Mouse (Mus musculus) midbrain, embryonic 11.5 days (tissue): ENCODE measurements around the gene Galnt2. TPM values are rescaled to one million over a fixed set of nuclear protein-coding genes. Genes with fewer than 3 reads are reported as not detected.

Source experiments
- ATAC-seq: fragments of 200-750 bp; cut with Nextera tagmentation; 2 replicates; pipeline ENCODE4 v1.8.0; 2017; ENCODE audit warnings: moderate TSS enrichment, moderate library complexity; ENCODE audit not compliant: low FRiP score
- DNase-seq: peaks from one replicate; pipeline ENCODE4 v3.0.0; 2015; ENCODE audit warnings: low spot score; ENCODE audit errors: missing footprints
- H3K27ac ChIP-seq: fragments of 300-500 bp; sonication (generic); 2 replicates; pipeline ENCODE4 v1.5.1; 2014; ENCODE audit warnings: low read depth, low read length
- H3K27me3 ChIP-seq: fragments of 300-500 bp; sonication (generic); 2 replicates; pipeline ENCODE4 v1.6.1; 2014; ENCODE audit warnings: mild to moderate bottlenecking, low read length, moderate library complexity, mixed read lengths; ENCODE audit not compliant: control insufficient read depth, insufficient read depth
- H3K36me3 ChIP-seq: fragments of 300-500 bp; sonication (generic); 2 replicates; pipeline ENCODE4 v1.6.1; 2014; ENCODE audit warnings: mild to moderate bottlenecking, low read length, moderate library complexity, mixed read lengths; ENCODE audit not compliant: control insufficient read depth, insufficient read depth
- H3K4me1 ChIP-seq: fragments of 300-500 bp; sonication (generic); 2 replicates; pipeline ENCODE4 v1.6.1; 2014; ENCODE audit warnings: low read length; ENCODE audit not compliant: control insufficient read depth, insufficient read depth
- H3K4me2 ChIP-seq: fragments of 300-500 bp; sonication (generic); 2 replicates; pipeline ENCODE4 v1.6.1; 2014; ENCODE audit warnings: mild to moderate bottlenecking, moderate library complexity
- H3K4me3 ChIP-seq: fragments of 300-500 bp; sonication (generic); 2 replicates; pipeline ENCODE4 v1.5.1; 2014; ENCODE audit warnings: low read depth, low read length
- H3K9ac ChIP-seq: fragments of 300-500 bp; sonication (generic); 2 replicates; pipeline ENCODE4 v1.6.1; 2014; ENCODE audit warnings: low read length
- H3K9me3 ChIP-seq: fragments of 300-500 bp; sonication (generic); 2 replicates; pipeline ENCODE4 v1.6.1; 2016; ENCODE audit warnings: low read length; ENCODE audit not compliant: control insufficient read depth
- WGBS: fragments of 180-500 bp; shearing (Covaris S2); extraction: QIAGEN DNeasy Blood & Tissue Kit; methylation state at CpG from one replicate; pipeline ENCODE4 v1.1.7; 2014; 5-methylcytosine and 5-hydroxymethylcytosine counted together
- polyA plus RNA-seq: library from polyadenylated mRNA; unstranded; fragments of >200 nt; fragmentation: Nextera tagmentation; extraction: Ambion mirVana; gene quantifications from 2 replicates; pipeline ENCODE4 v1.2.1, GENCODE M21; 2014

The Galnt2 gene
- polyA plus RNA-seq: 66.9 and 76.6 TPM in 2 replicates

- H3K9ac ChIP-seq: peak within 1 kb of the TSS; percentile 94
- H3K27me3 ChIP-seq: no peaks in the 10 kb centered on the region
- peak within 1 kb of the TSS; percentile 97 for H3K4me3 ChIP-seq
- peak; percentile 91 for ATAC-seq
- peak within 1 kb of the TSS; percentile 98 for H3K4me2 ChIP-seq
- peak within 1 kb of the TSS; percentile 54; the same call in 1 of the 2 replicates for H3K27ac ChIP-seq
- H3K9me3 ChIP-seq: no peaks in the 10 kb centered on the region
- DNase-seq: peak; percentile 99
- H3K4me1 ChIP-seq: peaks cover 17% of the 10 kb centered on the region
- no peaks in the 10 kb centered on the region for H3K36me3 ChIP-seq
- WGBS: 1% methylated on average over 44 of the region's 53 CpGs
Observed at GRCm38 (mm10) chr8:124231176-124231484, at the start of gene Galnt2. Galnt2 (plus strand) TSS chr8:124231391.

GRCm38 (mm10) chr8:124181751-124182150 lies 49.4 kb upstream of the Galnt2 start:
- no peak for DNase-seq
- 85% methylated on average over 5 of the region's 5 CpGs for WGBS

GRCm38 (mm10) chr8:124182224-124182623 lies 49.0 kb upstream of the Galnt2 start:
- H3K9ac ChIP-seq: no peak overlapping the region
- no peaks in the 10 kb centered on the region for H3K27me3 ChIP-seq
- no peaks in the 10 kb centered on the region for H3K9me3 ChIP-seq
- no peak for ATAC-seq
- WGBS: 83% methylated on average over 13 of the region's 13 CpGs
- H3K4me2 ChIP-seq: no peak overlapping the region
- DNase-seq: no peak
- no peak overlapping the region for H3K4me3 ChIP-seq
- H3K36me3 ChIP-seq: no peaks in the 10 kb centered on the region
- H3K4me1 ChIP-seq: no peaks in the 10 kb centered on the region
- H3K27ac ChIP-seq: no peak overlapping the region

More at GRCm38 (mm10) chr8:124181751-124182150, 49.4 kb upstream of the Galnt2 start:
- no peaks in the 10 kb centered on the region for H3K9me3 ChIP-seq
- H3K36me3 ChIP-seq: no peaks in the 10 kb centered on the region
- no peak overlapping the region for H3K9ac ChIP-seq
- no peak overlapping the region for H3K4me3 ChIP-seq
- H3K27me3 ChIP-seq: no peaks in the 10 kb centered on the region
- no peak overlapping the region for H3K4me2 ChIP-seq
- no peak for ATAC-seq
- H3K4me1 ChIP-seq: no peaks in the 10 kb centered on the region
- no peak overlapping the region for H3K27ac ChIP-seq

- no peak overlapping the region for H3K9ac ChIP-seq
- no peak overlapping the region for H3K27ac ChIP-seq
- no peaks in the 10 kb centered on the region for H3K36me3 ChIP-seq
- DNase-seq (no peak), ATAC-seq (no peak)
- no peak overlapping the region for H3K4me2 ChIP-seq
- no peaks in the 10 kb centered on the region for H3K4me1 ChIP-seq
- 79% methylated on average over 3 of the region's 3 CpGs for WGBS
- no peaks in the 10 kb centered on the region for H3K27me3 ChIP-seq
- H3K4me3 ChIP-seq: no peak overlapping the region
- no peaks in the 10 kb centered on the region for H3K9me3 ChIP-seq
Observed at GRCm38 (mm10) chr8:124184078-124184477, 47.1 kb upstream of the Galnt2 start.

DNA sequence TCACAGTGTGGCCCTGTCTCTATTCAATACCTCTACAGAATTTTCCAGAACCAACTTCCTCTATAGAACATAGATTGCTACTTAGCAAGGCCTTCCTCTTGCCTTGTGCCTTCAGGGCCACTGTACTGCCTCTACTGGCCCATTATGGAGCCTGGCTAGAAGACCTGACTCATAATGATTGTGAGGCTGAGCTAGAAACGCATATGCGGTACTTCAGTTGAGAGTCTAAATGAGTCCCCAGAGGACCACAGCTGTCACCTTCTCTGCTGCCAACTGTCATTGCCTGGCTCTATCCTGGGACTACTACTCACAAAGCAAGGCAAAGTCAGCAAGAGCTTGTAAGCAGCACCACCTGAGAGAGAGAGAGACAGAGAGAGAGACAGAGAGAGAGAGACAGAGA lies 46.7 kb upstream of the Galnt2 start:
- H3K9ac ChIP-seq: no peak overlapping the region
- no peaks in the 10 kb centered on the region for H3K9me3 ChIP-seq
- H3K36me3 ChIP-seq: no peaks in the 10 kb centered on the region
- no peak for ATAC-seq
- no peaks in the 10 kb centered on the region for H3K27me3 ChIP-seq
- no peak overlapping the region for H3K4me3 ChIP-seq
- 86% methylated on average over 2 of the region's 2 CpGs for WGBS
- H3K4me2 ChIP-seq: no peak overlapping the region
- no peaks in the 10 kb centered on the region for H3K4me1 ChIP-seq
- DNase-seq: no peak
- H3K27ac ChIP-seq: no peak overlapping the region

GRCm38 (mm10) chr8:124185081-124185480 lies 46.1 kb upstream of the Galnt2 start:
- Histone ChIP-seq H3K27ac (no peak overlapping the region), H3K4me1 (no peaks in the 10 kb centered on the region), H3K9ac (no peak overlapping the region), H3K4me3 (no peak overlapping the region), H3K9me3 (no peaks in the 10 kb centered on the region), H3K27me3 (no peaks in the 10 kb centered on the region), H3K36me3 (no peaks in the 10 kb centered on the region), H3K4me2 (no peak overlapping the region)
- DNase-seq: no peak
- 90% methylated on average over 6 of the region's 6 CpGs for WGBS
- ATAC-seq: no peak

- WGBS: 83% methylated on average over 7 of the region's 7 CpGs
- no peak overlapping the region for H3K4me2 ChIP-seq
- no peaks in the 10 kb centered on the region for H3K36me3 ChIP-seq
- H3K4me1 ChIP-seq: no peaks in the 10 kb centered on the region
- no peak for ATAC-seq
- no peak overlapping the region for H3K4me3 ChIP-seq
- no peaks in the 10 kb centered on the region for H3K9me3 ChIP-seq
- DNase-seq: no peak
- H3K27ac ChIP-seq: no peak overlapping the region
- H3K27me3 ChIP-seq: no peaks in the 10 kb centered on the region
- no peak overlapping the region for H3K9ac ChIP-seq
Observed at GRCm38 (mm10) chr8:124190388-124190787, 40.8 kb upstream of the Galnt2 start.

DNA sequence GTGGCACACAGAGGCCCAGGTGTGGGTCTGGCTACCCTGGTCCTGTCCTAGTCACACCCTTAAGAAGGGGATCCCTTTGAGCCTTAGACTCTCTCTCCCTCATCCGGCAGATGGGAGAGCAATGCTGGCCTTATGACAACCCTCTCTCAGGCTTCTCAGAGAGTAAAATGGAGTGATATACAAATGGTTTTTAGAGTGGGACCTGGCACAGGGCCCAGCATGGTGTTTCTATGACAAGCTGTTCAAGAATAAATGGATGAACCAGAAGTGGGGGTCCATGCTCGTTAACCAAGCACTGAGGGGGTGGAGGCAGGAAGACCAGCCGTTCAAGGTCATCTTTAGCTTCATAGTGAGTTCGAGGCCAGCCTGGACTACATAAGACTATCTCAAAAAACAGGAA lies 38.9 kb upstream of the Galnt2 start:
- WGBS: 92% methylated on average over 4 of the region's 4 CpGs
- Histone ChIP-seq H3K4me1 (no peaks in the 10 kb centered on the region), H3K9ac (no peak overlapping the region), H3K27me3 (no peaks in the 10 kb centered on the region), H3K9me3 (no peaks in the 10 kb centered on the region), H3K4me3 (no peak overlapping the region), H3K27ac (no peak overlapping the region), H3K4me2 (no peak overlapping the region), H3K36me3 (no peaks in the 10 kb centered on the region)
- DNase-seq: no peak
- ATAC-seq: no peak

DNA sequence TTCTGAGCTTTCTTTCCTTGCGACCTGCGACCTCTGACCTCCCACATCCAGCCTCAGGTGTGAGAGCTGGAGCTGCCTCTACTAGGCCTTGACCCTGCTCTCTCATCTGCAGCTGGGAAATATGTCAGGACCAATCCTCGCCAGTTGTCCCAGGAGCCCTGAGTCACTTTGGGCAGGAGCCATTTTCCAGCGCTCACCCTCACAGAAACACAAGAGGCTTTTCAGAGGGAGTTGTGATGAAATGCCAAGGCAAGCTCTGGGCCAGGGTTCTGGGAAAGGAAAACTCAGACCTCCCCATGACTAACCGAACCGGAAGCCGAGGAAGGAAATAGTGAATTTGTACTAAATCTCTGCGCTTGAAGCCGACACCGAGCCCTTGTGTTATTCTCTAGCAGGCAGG lies 38.2 kb upstream of the Galnt2 start:
- 91% methylated on average over 10 of the region's 10 CpGs for WGBS
- ATAC-seq (no peak), DNase-seq (no peak)
- no peaks in the 10 kb centered on the region for H3K36me3 ChIP-seq
- no peaks in the 10 kb centered on the region for H3K9me3 ChIP-seq
- H3K4me3 ChIP-seq: no peak overlapping the region
- no peak overlapping the region for H3K4me2 ChIP-seq
- no peaks in the 10 kb centered on the region for H3K27me3 ChIP-seq
- H3K9ac ChIP-seq: no peak overlapping the region
- no peaks in the 10 kb centered on the region for H3K4me1 ChIP-seq
- H3K27ac ChIP-seq: no peak overlapping the region

DNA sequence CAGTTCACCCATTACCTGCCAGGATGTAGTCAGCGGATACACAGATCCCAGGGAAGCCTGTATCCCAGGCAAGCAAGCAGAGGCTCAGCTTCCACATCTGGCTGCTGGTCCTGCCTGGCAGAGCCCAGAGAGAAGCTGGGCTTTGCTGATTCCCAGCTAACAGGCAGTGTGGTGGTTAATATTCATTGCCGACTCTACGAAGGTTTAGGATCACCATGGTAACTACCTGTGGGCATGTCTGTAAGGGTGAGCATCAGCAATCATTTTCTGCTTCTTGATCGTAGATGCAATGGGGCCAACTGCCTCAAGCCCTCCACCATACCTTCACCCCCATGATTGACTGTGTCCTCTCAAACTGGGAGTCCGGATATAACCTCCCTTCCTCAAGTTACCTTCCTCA lies 37.2 kb upstream of the Galnt2 start:
- Histone ChIP-seq H3K27me3 (no peaks in the 10 kb centered on the region), H3K27ac (no peak overlapping the region), H3K4me3 (no peak overlapping the region), H3K4me1 (no peaks in the 10 kb centered on the region), H3K9ac (no peak overlapping the region), H3K9me3 (no peaks in the 10 kb centered on the region), H3K4me2 (no peak overlapping the region), H3K36me3 (no peaks in the 10 kb centered on the region)
- ATAC-seq (no peak), DNase-seq (peak; percentile 76)
- 74% methylated on average over 5 of the region's 5 CpGs for WGBS
